Mouse (Mus musculus): ENCODE measurements at regions not wholly inside any gene's neighbourhood (a gene's known extent, or its start where the extent isn't known, plus 50 kb on each side); places are given as distances from the start of the nearest gene placed in this dataset.
A peak's percentile ranks its signal among the peaks of the same experiment; 100 is the strongest.

- no peak for DNase-seq (ENCODE audit: low read depth)
These were observed 207.0 kb upstream of the Ufl1 start for GRCm38 (mm10) chr4:25488479-25489069.

- no peak for DNase-seq (ENCODE audit: low read depth)
These were observed 202.0 kb upstream of the Ufl1 start for GRCm38 (mm10) chr4:25483621-25483933.

GRCm38 (mm10) chr4:25482933-25483620 is 201.5 kb upstream of the Ufl1 start:
- DNase-seq (ENCODE audit: low read depth): no peak

- no peak for DNase-seq (ENCODE audit: low read depth)
These were observed 191.4 kb upstream of the Ufl1 start for GRCm38 (mm10) chr4:25473026-25473425.

GRCm38 (mm10) chr4:25466490-25466889 is 184.9 kb upstream of the Ufl1 start:
- no peak for DNase-seq (ENCODE audit: low read depth)

- no peak for DNase-seq (ENCODE audit: low read depth)
These were observed 183.4 kb upstream of the Ufl1 start for GRCm38 (mm10) chr4:25464792-25465590.

GRCm38 (mm10) chr4:25464069-25464468 is 182.4 kb upstream of the Ufl1 start:
- DNase-seq (ENCODE audit: low read depth): no peak

GRCm38 (mm10) chr4:25460127-25460526 is 178.5 kb upstream of the Ufl1 start:
- peak; percentile 70 for DNase-seq (ENCODE audit: low read depth)

- DNase-seq (ENCODE audit: low read depth): peak; percentile 28
These were observed 173.1 kb upstream of the Ufl1 start for GRCm38 (mm10) chr4:25454752-25455151.

- no peak for DNase-seq (ENCODE audit: low read depth)
These were observed 171.6 kb upstream of the Ufl1 start for GRCm38 (mm10) chr4:25453127-25453806.

- no peak for DNase-seq (ENCODE audit: low read depth)
These were observed 170.2 kb upstream of the Ufl1 start for GRCm38 (mm10) chr4:25451865-25452264.

- no peak for DNase-seq (ENCODE audit: low read depth)
These were observed 150.6 kb upstream of the Ufl1 start for GRCm38 (mm10) chr4:25432203-25432602.

- DNase-seq (ENCODE audit: low read depth): no peak
These were observed 134.7 kb upstream of the Ufl1 start for GRCm38 (mm10) chr4:25416330-25416729.

- no peak for DNase-seq (ENCODE audit: low read depth)
These were observed 128.8 kb upstream of the Ufl1 start for GRCm38 (mm10) chr4:25410440-25410839.

GRCm38 (mm10) chr4:25408696-25409448 is 127.3 kb upstream of the Ufl1 start:
- no peak for DNase-seq (ENCODE audit: low read depth)

GRCm38 (mm10) chr4:25407842-25408241 is 126.2 kb upstream of the Ufl1 start:
- no peak for DNase-seq (ENCODE audit: low read depth)

- DNase-seq (ENCODE audit: low read depth): no peak
These were observed 107.9 kb upstream of the Ufl1 start for GRCm38 (mm10) chr4:25389542-25389941.

- no peak for DNase-seq (ENCODE audit: low read depth)
These were observed 90.4 kb upstream of the Ufl1 start for GRCm38 (mm10) chr4:25372041-25372440.

GRCm38 (mm10) chr4:25364402-25364801 is 82.8 kb upstream of the Ufl1 start:
- DNase-seq (ENCODE audit: low read depth): no peak

GRCm38 (mm10) chr4:25337638-25338037 is 56.0 kb upstream of the Ufl1 start:
- no peak for DNase-seq (ENCODE audit: low read depth)

Measured in gonadal fat pad, adult 2 months (tissue).